In the genomic region with DNA sequence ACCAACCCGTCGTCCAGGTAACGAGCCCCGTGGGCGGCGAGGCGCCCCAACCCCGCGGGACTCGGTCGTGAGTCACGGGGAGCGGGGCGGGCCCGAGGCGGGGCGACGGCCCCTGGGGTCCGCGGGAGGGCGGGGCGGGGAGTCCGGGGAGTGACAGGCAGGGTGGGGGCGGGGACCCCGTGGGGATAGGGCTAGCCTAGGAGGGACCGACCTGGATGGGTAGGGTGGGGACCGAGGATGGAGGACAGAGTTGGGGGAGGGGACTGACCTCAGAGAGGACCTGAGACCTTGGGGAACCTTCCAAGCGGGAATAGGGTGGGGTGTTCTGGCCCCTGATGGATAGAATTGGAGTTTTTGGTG, we compare ENCODE assay signal across 10 mouse cellular contexts. TPM values are rescaled to one million over a fixed set of nuclear protein-coding genes. Genes with fewer than 3 reads are reported as not detected.
DNase-seq lines count a peak whose midpoint lies in the region; ATAC-seq and TF ChIP-seq lines count a peak whose summit lies in the region.
"Had no signal": no experiment of that assay in that cellular context is flagged by ENCODE, and none has a peak within 500 bp of the region (broad histone marks: within the 10 kb centered on the region; RNA-seq: fewer than 3 reads in every experiment).

No protein-coding gene starts in this region.

- H3K4me2 ChIP-seq in embryonic facial prominence, embryonic 12.5 days (replicated peaks) = peak overlapping the region; percentile 79
- peak overlapping the region; percentile 57 for H3K4me2 ChIP-seq in intestine, embryonic 14.5 days (ENCODE audit: low read length)
- peak overlapping the region; percentile 74 for H3K4me2 ChIP-seq in myocyte (ENCODE audit: low read depth)

- peak overlapping the region; percentile 72 for H3K4me3 ChIP-seq in liver, adult 2 months (ENCODE audit: insufficient read depth, low read depth, low read length)
- peak overlapping the region; percentile 71 for H3K4me3 ChIP-seq in embryonic facial prominence, embryonic 12.5 days
- peak overlapping the region; percentile 69 for H3K4me3 ChIP-seq in intestine, embryonic 14.5 days (ENCODE audit: low read depth, low read length)
- H3K4me3 ChIP-seq in myocyte = peak overlapping the region; percentile 41

- TF ChIP-seq POLR2A in liver, adult 2 months (IDR thresholded peaks at IDR 0.05; ENCODE audit: extremely low read depth, insufficient read depth, low read length) = no peak
- no peak for TF ChIP-seq POLR2A in myocyte (IDR thresholded peaks at IDR 0.05; ENCODE audit: insufficient read length, low read depth)

- no peaks in the 10 kb centered on the region for H3K9me3 ChIP-seq in embryonic facial prominence, embryonic 12.5 days
- no peaks in the 10 kb centered on the region for H3K9me3 ChIP-seq in intestine, embryonic 14.5 days (ENCODE audit: control insufficient read depth, low read length)

- 0 out of 2 replicates have a peak, but pooled peaks have one; percentile 37 for ATAC-seq in embryonic facial prominence, embryonic 12.5 days (ENCODE audit: insufficient number of reproducible peaks, insufficient read depth, low FRiP score, low TSS enrichment)
- ATAC-seq in intestine, embryonic 14.5 days (replicated peaks; ENCODE audit: low FRiP score, low TSS enrichment, low read depth) = peak; percentile 79

- H3K4me1 ChIP-seq in liver, adult 2 months (ENCODE audit: control insufficient read depth, insufficient read depth, low read length) = peaks cover 13% of the 10 kb centered on the region
- peaks cover 12% of the 10 kb centered on the region for H3K4me1 ChIP-seq in embryonic facial prominence, embryonic 12.5 days
- H3K4me1 ChIP-seq in intestine, embryonic 14.5 days (replicated peaks; ENCODE audit: control insufficient read depth, insufficient read depth, low read length) = peaks cover 11% of the 10 kb centered on the region

- no peak for TF ChIP-seq CTCF in liver, adult 2 months (IDR thresholded peaks at IDR 0.05; ENCODE audit: low read depth, low read length)

- no peak for DNase-seq in liver, adult 2 months (ENCODE audit: extremely low read depth, low read depth, low spot score)
- no peak for DNase-seq in liver
- DNase-seq in intestine, embryonic 14.5 days (ENCODE audit: low spot score) = no peak
- DNase-seq in layer of hippocampus, adult 9-10 months (ENCODE audit: low spot score) = no peak
- no peak for DNase-seq in testis, postnatal 10 days (ENCODE audit: low spot score)
- DNase-seq in gastrocnemius, postnatal 25 days = no peak

- H3K27ac ChIP-seq in liver, adult 2 months (replicated peaks; ENCODE audit: insufficient read depth, low read depth, low read length) = peak overlapping the region; percentile 84
- H3K27ac ChIP-seq in embryonic facial prominence, embryonic 12.5 days = no peak overlapping the region
- no peak overlapping the region for H3K27ac ChIP-seq in intestine, embryonic 14.5 days (ENCODE audit: low read depth)

- 5% methylated on average over 12 of the region's 28 CpGs for WGBS in liver, adult 2 months
- under 1% methylated on average over 28 of the region's 28 CpGs for WGBS in embryonic facial prominence, embryonic 12.5 days
- WGBS in intestine, embryonic 14.5 days = under 1% methylated on average over 25 of the region's 28 CpGs

- no peaks in the 10 kb centered on the region for H3K79me2 ChIP-seq in liver, adult 2 months (ENCODE audit: control insufficient read depth, insufficient read depth, low read length)
- H3K79me2 ChIP-seq in myocyte (ENCODE audit: control insufficient read depth, insufficient read depth) = no peaks in the 10 kb centered on the region

- no peaks in the 10 kb centered on the region for H3K36me3 ChIP-seq in liver, adult 2 months (ENCODE audit: control insufficient read depth, insufficient read depth, low read length)
- no peaks in the 10 kb centered on the region for H3K36me3 ChIP-seq in embryonic facial prominence, embryonic 12.5 days
- H3K36me3 ChIP-seq in intestine, embryonic 14.5 days (ENCODE audit: control insufficient read depth, insufficient read depth, low read length) = no peaks in the 10 kb centered on the region; the same call in 1 of the 2 replicates
- no peaks in the 10 kb centered on the region for H3K36me3 ChIP-seq in myocyte (ENCODE audit: control insufficient read depth, insufficient read depth)

- peak overlapping the region; percentile 8 for H3ac ChIP-seq in myocyte (ENCODE audit: control insufficient read depth, insufficient read length)

- peaks cover 4% of the 10 kb centered on the region; the same call in 1 of the 2 replicates for H3K27me3 ChIP-seq in liver, adult 2 months (ENCODE audit: control insufficient read depth, insufficient read depth, low read length)
- peaks cover 41% of the 10 kb centered on the region for H3K27me3 ChIP-seq in embryonic facial prominence, embryonic 12.5 days
- H3K27me3 ChIP-seq in intestine, embryonic 14.5 days (replicated peaks; ENCODE audit: control insufficient read depth, insufficient read depth, low read length) = peaks cover 32% of the 10 kb centered on the region
- H3K27me3 ChIP-seq in myocyte (ENCODE audit: control insufficient read depth, insufficient read depth, insufficient read length) = peaks cover 6% of the 10 kb centered on the region

- H3K9ac ChIP-seq in liver, adult 2 months (ENCODE audit: low read depth, low read length) = peak overlapping the region; percentile 85
- H3K9ac ChIP-seq in embryonic facial prominence, embryonic 12.5 days = peak overlapping the region; percentile 67
- H3K9ac ChIP-seq in intestine, embryonic 14.5 days (ENCODE audit: low read length) = peak overlapping the region; percentile 64

TF ChIP-seq in myocyte, 11 proteins besides CTCF, POLR2A, EP300 and RAD21:
- TF ChIP-seq TCF3 (IDR thresholded peaks at IDR 0.05; ENCODE audit: insufficient read length, low read depth) (no peak), POLR2AphosphoS2 (IDR thresholded peaks at IDR 0.05; ENCODE audit: insufficient read length, low read depth) (no peak), CEBPB (IDR thresholded peaks at IDR 0.05; ENCODE audit: insufficient read depth, poor library complexity, severe bottlenecking) (no peak), USF1 (IDR thresholded peaks at IDR 0.05; ENCODE audit: low read depth) (no peak), REST (IDR thresholded peaks at IDR 0.05; ENCODE audit: insufficient read depth, insufficient read length) (no peak), MAX (IDR thresholded peaks at IDR 0.05; ENCODE audit: low read depth) (no peak), MYOG (IDR thresholded peaks at IDR 0.05; ENCODE audit: control insufficient read depth in 1 of 3, insufficient read depth in 1 of 3, insufficient read length in 2 of 3, low read depth in 2 of 3) (no peak), E2F4 (IDR thresholded peaks at IDR 0.05; ENCODE audit: insufficient read depth) (no peak)

RNA-seq across cellular contexts. Expression of gene Zfr2, which starts 0.3 kb away (rescaled TPM):
- total RNA-seq in liver, adult 2 months (2014; rRNA removed) = 0.27 and 0.74 TPM in 2 replicates
- 0.15 and 1.6 TPM in 2 replicates for polyA plus RNA-seq in liver, adult 2 months (2012; rRNA removed)
- 13.2 and 13.4 TPM in 2 replicates for polyA plus RNA-seq in embryonic facial prominence, embryonic 12.5 days (2016; fragmentation: Nextera tagmentation; extraction: Ambion mirVana)
- 6.9 and 8.1 TPM in 2 replicates for polyA plus RNA-seq in intestine, embryonic 14.5 days (2014; fragmentation: Nextera tagmentation; extraction: Ambion mirVana)
- polyA plus RNA-seq in myocyte (2012; fragmentation: generic; extraction: Trizol) = 2.3 TPM
- 1 to 10 TPM; 1.9 to 3.0 TPM for total RNA-seq in gastrocnemius, postnatal 25 days (2021)

RNA-seq across cellular contexts. Expression of gene Atcay, which starts 2.6 kb away (rescaled TPM):
- total RNA-seq in liver, adult 2 months (2014; rRNA removed) = 0.07 TPM in 1 of 2 replicates, not detected in the other
- polyA plus RNA-seq in liver, adult 2 months (2012; rRNA removed) = not detected in 2 replicates
- polyA plus RNA-seq in embryonic facial prominence, embryonic 12.5 days (2016; fragmentation: Nextera tagmentation; extraction: Ambion mirVana) = 3.0 and 3.8 TPM in 2 replicates
- polyA plus RNA-seq in intestine, embryonic 14.5 days (2014; fragmentation: Nextera tagmentation; extraction: Ambion mirVana) = 2.2 and 2.8 TPM in 2 replicates
- 0.11 TPM for polyA plus RNA-seq in myocyte (2012; fragmentation: generic; extraction: Trizol)
- not detected for total RNA-seq in gastrocnemius, postnatal 25 days (2021)
- total RNA-seq: hematopoietic stem cell, adult 5-6 weeks had no signal

RNA-seq across cellular contexts. Expression of gene Matk, which starts 19.5 kb away (rescaled TPM):
- total RNA-seq in liver, adult 2 months (2014; rRNA removed) = 0.60 and 0.65 TPM in 2 replicates
- polyA plus RNA-seq in liver, adult 2 months (2012; rRNA removed) = 0.27 and 0.43 TPM in 2 replicates
- polyA plus RNA-seq in embryonic facial prominence, embryonic 12.5 days (2016; fragmentation: Nextera tagmentation; extraction: Ambion mirVana) = 5.6 and 7.2 TPM in 2 replicates
- 2.5 and 4.1 TPM in 2 replicates for polyA plus RNA-seq in intestine, embryonic 14.5 days (2014; fragmentation: Nextera tagmentation; extraction: Ambion mirVana)
- 0.67 TPM for polyA plus RNA-seq in myocyte (2012; fragmentation: generic; extraction: Trizol)
- under 1 TPM; 0.13 to 0.23 TPM for total RNA-seq in gastrocnemius, postnatal 25 days (2021)

RNA-seq across cellular contexts. Expression of gene Nmrk2, which starts 31.4 kb away (rescaled TPM):
- total RNA-seq in liver, adult 2 months (2014; rRNA removed) = 0.09 TPM in 1 of 2 replicates, not detected in the other
- not detected in 2 replicates for polyA plus RNA-seq in liver, adult 2 months (2012; rRNA removed)
- polyA plus RNA-seq in embryonic facial prominence, embryonic 12.5 days (2016; fragmentation: Nextera tagmentation; extraction: Ambion mirVana) = 0.20 TPM in 1 of 2 replicates, not detected in the other
- polyA plus RNA-seq in intestine, embryonic 14.5 days (2014; fragmentation: Nextera tagmentation; extraction: Ambion mirVana) = 0.22 TPM in 2 replicates
- polyA plus RNA-seq in myocyte (2012; fragmentation: generic; extraction: Trizol) = 52.3 TPM
- total RNA-seq in gastrocnemius, postnatal 25 days (2021) = 10 to 100 TPM; 41.1 to 57.7 TPM
- total RNA-seq: adrenal gland, postnatal 14 days; hematopoietic stem cell, adult 5-6 weeks had no signal

RNA-seq across cellular contexts. Expression of gene Mrpl54, which starts 33.5 kb away (rescaled TPM):
- total RNA-seq in liver, adult 2 months (2014; rRNA removed) = 52.1 and 65.9 TPM in 2 replicates
- 66.6 and 85.9 TPM in 2 replicates for polyA plus RNA-seq in liver, adult 2 months (2012; rRNA removed)
- polyA plus RNA-seq in embryonic facial prominence, embryonic 12.5 days (2016; fragmentation: Nextera tagmentation; extraction: Ambion mirVana) = 194 and 205 TPM in 2 replicates
- 253 and 260 TPM in 2 replicates for polyA plus RNA-seq in intestine, embryonic 14.5 days (2014; fragmentation: Nextera tagmentation; extraction: Ambion mirVana)
- 167 TPM for polyA plus RNA-seq in myocyte (2012; fragmentation: generic; extraction: Trizol)
- total RNA-seq in gastrocnemius, postnatal 25 days (2021) = 10 to 100 TPM; 87.0 to 90.0 TPM
